ENCODE assay signal across 8 mouse cellular contexts in the genomic region with DNA sequence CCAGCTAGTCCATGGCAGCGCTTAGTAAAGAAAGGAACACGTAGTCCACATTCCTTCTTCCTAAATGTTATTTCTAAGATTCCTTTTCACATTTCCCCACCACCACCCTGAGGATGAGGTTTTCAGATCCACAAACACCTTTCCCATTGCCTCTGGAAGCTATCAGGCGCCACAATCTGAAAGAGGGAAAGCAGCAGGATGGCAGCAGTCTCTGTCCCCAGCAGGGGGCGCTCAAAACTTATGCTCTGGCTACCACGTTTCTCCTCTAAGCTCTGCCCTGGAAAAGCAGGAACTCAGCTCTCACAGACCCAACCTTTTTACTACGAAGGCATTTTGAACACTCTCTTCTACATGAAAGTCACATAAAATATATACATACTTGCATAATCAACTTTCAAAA. TPM values are rescaled to one million over a fixed set of nuclear protein-coding genes. Genes with fewer than 3 reads are reported as not detected.
DNase-seq lines count a peak whose midpoint lies in the region; ATAC-seq and TF ChIP-seq lines count a peak whose summit lies in the region.

No protein-coding gene starts in this region.

- H3K4me2 ChIP-seq in intestine, embryonic 16.5 days (ENCODE audit: low read depth, low read length), result peak overlapping the region; percentile 51; the same call in 1 of the 2 replicates
- peak overlapping the region; percentile 35; the same call in 1 of the 2 replicates for H3K4me2 ChIP-seq in midbrain, embryonic 11.5 days

- peak; percentile 61 to 77 for DNase-seq in gastrocnemius, postnatal 4 days (ENCODE audit: low spot score in 2 of 2)
- peak; percentile 78 for DNase-seq in left cerebral cortex, postnatal 4 days
- DNase-seq in midbrain, embryonic 11.5 days (ENCODE audit: low spot score, missing footprints), result peak; percentile 97
- peak; percentile 89 for DNase-seq in right cerebral cortex, postnatal 4 days

- no peak for TF ChIP-seq POLR2A in cortical plate, adult 2 months (IDR thresholded peaks at IDR 0.05; ENCODE audit: extremely low read depth, insufficient read depth, low read length)

- H3K27ac ChIP-seq in cortical plate, adult 2 months (ENCODE audit: insufficient read depth, low read length), result no peak overlapping the region
- H3K27ac ChIP-seq in intestine, embryonic 16.5 days (ENCODE audit: low read length), result no peak overlapping the region
- no peak overlapping the region for H3K27ac ChIP-seq in midbrain, embryonic 11.5 days (ENCODE audit: low read depth, low read length)

- 12% methylated on average over 6 of the region's 6 CpGs for WGBS in intestine, embryonic 16.5 days
- 21% methylated on average over 6 of the region's 6 CpGs for WGBS in midbrain, embryonic 11.5 days

- peak; percentile 69 for TF ChIP-seq CTCF in cortical plate, adult 2 months (IDR thresholded peaks at IDR 0.05; ENCODE audit: extremely low read depth, insufficient read depth, low read length)

- H3K4me3 ChIP-seq in cortical plate, adult 2 months (ENCODE audit: insufficient read depth, low read length), result no peak overlapping the region
- no peak overlapping the region for H3K4me3 ChIP-seq in intestine, embryonic 16.5 days (ENCODE audit: low read length)
- no peak overlapping the region for H3K4me3 ChIP-seq in midbrain, embryonic 11.5 days (ENCODE audit: low read depth, low read length)

- peak; percentile 69 for ATAC-seq in activated CD4-positive, CD25-positive, alpha-beta regulatory T cell, adult 4 months
- ATAC-seq in intestine, embryonic 16.5 days, result peak; percentile 68
- ATAC-seq in midbrain, embryonic 11.5 days (ENCODE audit: low FRiP score), result peak; percentile 71
- ATAC-seq in erythroid progenitor cell, adult 5-6 weeks (replicated peaks; ENCODE audit: low FRiP score, poor library complexity, severe bottlenecking), result no peak

- H3K36me3 ChIP-seq in intestine, embryonic 16.5 days (ENCODE audit: control insufficient read depth, insufficient read depth, low read length), result no peaks in the 10 kb centered on the region
- H3K36me3 ChIP-seq in midbrain, embryonic 11.5 days (ENCODE audit: control insufficient read depth, insufficient read depth, low read length), result no peaks in the 10 kb centered on the region

- no peaks in the 10 kb centered on the region for H3K27me3 ChIP-seq in intestine, embryonic 16.5 days (replicated peaks; ENCODE audit: control insufficient read depth, insufficient read depth, low read length)
- H3K27me3 ChIP-seq in midbrain, embryonic 11.5 days (ENCODE audit: control insufficient read depth, insufficient read depth, low read length), result no peaks in the 10 kb centered on the region

- no peaks in the 10 kb centered on the region for H3K9me3 ChIP-seq in intestine, embryonic 16.5 days (ENCODE audit: control insufficient read depth, low read length)
- no peaks in the 10 kb centered on the region for H3K9me3 ChIP-seq in midbrain, embryonic 11.5 days (ENCODE audit: control insufficient read depth, low read length)

- H3K9ac ChIP-seq in intestine, embryonic 16.5 days (ENCODE audit: low read depth, low read length), result 0 out of 2 replicates have a peak overlapping the region, but pooled peaks have one; percentile 30
- no peak overlapping the region; the same call in 1 of the 2 replicates for H3K9ac ChIP-seq in midbrain, embryonic 11.5 days (ENCODE audit: low read length)

- intact Hi-C loops in left cerebral cortex, postnatal 4 days (cut with DNase I), result no loop called here

- H3K4me1 ChIP-seq in cortical plate, adult 2 months (ENCODE audit: control insufficient read depth, insufficient read depth, low read length), result no peaks in the 10 kb centered on the region
- no peaks in the 10 kb centered on the region for H3K4me1 ChIP-seq in intestine, embryonic 16.5 days (ENCODE audit: control insufficient read depth, insufficient read depth, low read length)
- no peaks in the 10 kb centered on the region for H3K4me1 ChIP-seq in midbrain, embryonic 11.5 days (ENCODE audit: control insufficient read depth, insufficient read depth, low read length)

RNA-seq across cellular contexts. Expression of a gene that starts 32.2 kb away (rescaled TPM):
- polyA plus RNA-seq in activated CD4-positive, CD25-positive, alpha-beta regulatory T cell, adult 4 months (2017; shearing (Covaris generic)), result 10 to 100 TPM; 20.1 to 25.5 TPM
- 4.3 and 4.9 TPM in 2 replicates for polyA plus RNA-seq in cortical plate, adult 2 months (2012; rRNA removed)
- total RNA-seq in gastrocnemius, postnatal 4 days (2021), result 10 to 100 TPM; 15.5 to 19.8 TPM
- 13.5 and 14.0 TPM in 2 replicates for polyA plus RNA-seq in intestine, embryonic 16.5 days (2015; fragmentation: Nextera tagmentation; extraction: Ambion mirVana)
- 10 to 100 TPM in 1 of 2 experiments, 1 to 10 TPM in 1; 8.4 to 10.1 TPM for total RNA-seq in left cerebral cortex, postnatal 4 days (2021)
- polyA plus RNA-seq in midbrain, embryonic 11.5 days (2014; fragmentation: Nextera tagmentation; extraction: Ambion mirVana), result 27.6 and 34.3 TPM in 2 replicates
- total RNA-seq in erythroid progenitor cell, adult 5-6 weeks (2015; ENCODE audit: low replicate concordance), result 1.4 and 8.0 TPM in 2 replicates
- total RNA-seq in erythroid progenitor cell, adult 5-6 weeks (2017; ENCODE audit: low replicate concordance), result 5.1 and 10.8 TPM in 2 replicates
